Mouse (Mus musculus): ENCODE measurements around the gene Ddx51.

Gene Ddx51

DNA sequence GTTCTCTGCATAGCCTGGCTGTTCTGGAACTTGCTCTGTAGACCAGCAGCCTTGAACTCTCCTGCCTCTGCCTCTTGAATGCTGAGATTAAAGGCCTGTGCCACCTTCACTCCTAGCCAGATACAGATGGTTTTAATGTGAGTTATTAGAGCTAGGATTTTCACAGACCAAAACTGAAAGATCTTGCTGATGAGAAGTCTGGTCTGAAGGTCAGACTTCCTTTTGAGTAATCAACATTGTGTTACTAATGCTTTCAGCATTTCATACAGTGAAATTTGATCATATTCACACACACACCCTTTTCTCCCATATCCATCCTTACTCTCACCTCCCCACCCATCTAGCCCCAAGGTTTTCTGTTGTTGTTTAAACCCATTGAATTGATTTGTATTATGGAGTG, 6.4 kb downstream of the Ddx51 start:
- DNase-seq (ENCODE audit: low spot score) = no peak

DNA sequence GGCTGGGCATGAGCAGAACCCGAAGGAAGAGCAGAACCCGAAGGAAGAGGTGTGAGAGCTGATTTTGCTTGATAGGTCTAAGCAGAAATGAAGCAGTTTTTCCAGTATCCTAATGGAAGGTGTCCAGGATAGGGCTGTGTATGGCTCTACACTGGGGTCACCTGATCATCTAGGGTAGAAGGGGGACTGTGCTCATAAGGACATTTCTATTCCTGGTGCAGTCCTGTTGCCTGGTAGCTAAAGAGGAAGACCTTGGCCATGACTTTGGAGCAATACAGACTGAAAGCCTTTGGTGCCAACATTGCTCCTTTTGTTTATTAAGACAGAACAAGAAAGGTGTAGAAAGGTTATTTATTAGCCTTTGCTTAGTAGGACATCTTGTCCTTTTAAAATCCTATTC, 10.8 kb downstream of the Ddx51 start:
- no peak for DNase-seq (ENCODE audit: low spot score)

- DNase-seq (ENCODE audit: low spot score) = no peak
These were observed 11.6 kb downstream of the Ddx51 start for GRCm38 (mm10) chr5:110664750-110665269.

DNA sequence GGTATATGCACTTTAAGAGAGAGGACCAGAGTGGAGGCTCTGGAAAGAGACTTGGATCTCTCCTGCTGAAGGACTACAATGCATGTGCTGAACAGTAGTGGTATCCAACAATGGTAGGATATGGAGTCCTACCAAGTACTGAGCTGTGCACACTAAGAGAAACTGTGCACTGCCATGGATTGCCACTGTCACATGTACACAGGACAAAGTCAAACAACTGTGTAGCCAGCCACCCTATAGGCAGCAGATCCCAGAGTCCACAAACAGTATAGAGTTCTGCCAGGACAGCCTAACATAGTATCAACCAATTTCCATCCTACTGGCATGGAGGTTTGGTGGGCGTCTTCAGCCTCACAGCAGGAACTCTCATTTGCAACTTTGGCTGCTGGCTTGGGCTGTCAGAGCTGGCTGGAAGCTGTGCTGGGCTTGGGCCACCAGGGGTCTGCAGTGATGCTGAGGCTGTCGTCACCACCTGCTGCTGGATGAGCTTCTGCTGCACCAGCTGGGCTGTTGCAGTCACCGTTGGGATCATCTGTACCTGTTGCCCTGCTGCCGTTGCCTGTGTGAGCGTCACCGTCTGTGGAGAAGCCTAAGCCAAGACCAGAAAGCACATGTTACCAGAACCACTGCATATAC, 12.4 kb downstream of the Ddx51 start:
- no peak for DNase-seq (ENCODE audit: low spot score)

GRCm38 (mm10) chr5:110682041-110682440, 28.8 kb downstream of the Ddx51 start:
- DNase-seq (ENCODE audit: low spot score) = no peak

DNA sequence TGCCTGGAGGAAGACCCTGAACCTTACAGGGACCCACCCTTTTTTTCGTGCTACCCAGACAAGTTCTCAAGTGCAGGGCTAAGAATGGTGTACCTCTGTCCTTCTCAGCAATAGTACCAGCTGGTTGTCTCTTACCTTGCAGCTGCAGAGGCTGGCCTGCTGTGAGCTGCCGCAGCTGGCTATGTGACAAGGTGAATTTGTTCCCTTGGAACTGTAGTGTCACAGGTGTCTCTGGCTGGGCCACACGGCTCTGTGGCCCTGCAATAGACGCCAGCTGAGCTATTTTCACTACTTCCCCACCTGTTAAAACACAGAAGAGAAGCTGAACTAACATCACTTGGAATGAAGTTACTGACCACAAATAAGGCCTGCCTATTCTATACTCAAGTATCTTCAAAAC, 45.4 kb downstream of the Ddx51 start:
- DNase-seq (ENCODE audit: low spot score) = no peak

GRCm38 (mm10) chr5:110704004-110704403, 50.8 kb downstream of the Ddx51 start:
- DNase-seq (ENCODE audit: low spot score) = no peak

- DNase-seq (ENCODE audit: low spot score) = no peak
These were observed 56.0 kb downstream of the Ddx51 start for GRCm38 (mm10) chr5:110709256-110709655.

Measured in urinary bladder, postnatal 10 days (tissue).